Mouse (Mus musculus) embryonic facial prominence, embryonic 14.5 days (tissue): ENCODE data around the gene Mrgprb8. TPM values are rescaled to one million over a fixed set of nuclear protein-coding genes. Genes with fewer than 3 reads are reported as not detected.
"Not testable (repeated sequence)": the region's sequence is repeated elsewhere in the genome, so short reads cannot be mapped to it uniquely, and the experiment has no call there.

Experiments used
- ATAC-seq: fragments of 200-750 bp; cut with Nextera tagmentation; 2 replicates; pipeline ENCODE4 v1.8.0; 2017; ENCODE audit warnings: low read depth, moderate number of reproducible peaks, moderate TSS enrichment
- DNase-seq: peaks from one replicate; pipeline ENCODE4 v3.0.0-alpha.2; 2015; ENCODE audit warnings: low spot score
- H3K27ac ChIP-seq: fragments of 300-500 bp; sonication (generic); replicated peaks from 2 replicates; pipeline ENCODE4 v1.5.1; 2014; ENCODE audit warnings: low read depth, mild to moderate bottlenecking, low read length, moderate library complexity
- H3K27me3 ChIP-seq: fragments of 300-500 bp; sonication (generic); replicated peaks from 2 replicates; pipeline ENCODE4 v1.6.1; 2014; ENCODE audit warnings: low read length; ENCODE audit not compliant: control insufficient read depth, insufficient read depth
- H3K36me3 ChIP-seq: fragments of 300-500 bp; sonication (generic); 2 replicates; pipeline ENCODE4 v1.6.1; 2014; ENCODE audit warnings: low read length, mixed read lengths; ENCODE audit not compliant: control insufficient read depth, insufficient read depth
- H3K4me1 ChIP-seq: fragments of 300-500 bp; sonication (generic); 2 replicates; pipeline ENCODE4 v1.6.1; 2014; ENCODE audit warnings: antibody characterized with exemption, low read length; ENCODE audit not compliant: control insufficient read depth, insufficient read depth
- H3K4me2 ChIP-seq: fragments of 300-500 bp; sonication (generic); 2 replicates; pipeline ENCODE4 v1.6.1; 2014; ENCODE audit warnings: low read depth, mild to moderate bottlenecking, low read length, moderate library complexity, mixed read lengths
- H3K4me3 ChIP-seq: fragments of 300-500 bp; sonication (generic); 2 replicates; pipeline ENCODE4 v1.5.1; 2014; ENCODE audit warnings: low read depth, mild to moderate bottlenecking, low read length
- H3K9ac ChIP-seq: fragments of 300-500 bp; sonication (generic); 2 replicates; pipeline ENCODE4 v1.6.1; 2014; ENCODE audit warnings: low read depth, mild to moderate bottlenecking, low read length, moderate library complexity, mixed read lengths
- H3K9me3 ChIP-seq: fragments of 300-500 bp; sonication (generic); 2 replicates; pipeline ENCODE4 v1.6.1; 2016; ENCODE audit warnings: low read length; ENCODE audit not compliant: control insufficient read depth
- WGBS: fragments of 180-500 bp; shearing (Covaris S2); extraction: QIAGEN DNeasy Blood & Tissue Kit; methylation state at CpG from one replicate; pipeline ENCODE4 v1.1.7; 2014; 5-methylcytosine and 5-hydroxymethylcytosine counted together
- polyA plus RNA-seq: library from polyadenylated mRNA; unstranded; fragments of >200 nt; fragmentation: Nextera tagmentation; extraction: Ambion mirVana; gene quantifications from 2 replicates; pipeline ENCODE4 v1.2.1, GENCODE M21; 2014

Gene Mrgprb8
- polyA plus RNA-seq, result not detected in 2 replicates

- Histone ChIP-seq H3K4me3 (no peak within 1 kb of the TSS), H3K4me1 (no peaks in the 10 kb centered on the region), H3K27me3 (no peaks in the 10 kb centered on the region), H3K4me2 (no peak within 1 kb of the TSS), H3K9ac (no peak within 1 kb of the TSS), H3K27ac (no peak within 1 kb of the TSS), H3K36me3 (no peaks in the 10 kb centered on the region), H3K9me3 (peaks cover 10% of the 10 kb centered on the region; the same call in 1 of the 2 replicates)
- WGBS, result 81% methylated on average over 2 of the region's 2 CpGs
- ATAC-seq, result no peak
- DNase-seq, result no peak
Observed at GRCm38 (mm10) chr7:48388226-48388625, at the start of gene Mrgprb8. Gene Mrgprb8, plus strand, starts transcription at chr7:48388526.

- 74% methylated on average over 3 of the region's 3 CpGs for WGBS
- not testable (repeated sequence) for H3K9ac ChIP-seq, H3K36me3 ChIP-seq, H3K4me2 ChIP-seq, H3K4me3 ChIP-seq, H3K27me3 ChIP-seq, H3K4me1 ChIP-seq, H3K27ac ChIP-seq, H3K9me3 ChIP-seq, ATAC-seq, DNase-seq
Observed at GRCm38 (mm10) chr7:48435936-48436335, 47.6 kb downstream of the Mrgprb8 start.

- no peak overlapping the region for H3K27ac ChIP-seq
- ATAC-seq (no peak), DNase-seq (no peak)
- H3K27me3 ChIP-seq, result no peaks in the 10 kb centered on the region
- no peaks in the 10 kb centered on the region for H3K36me3 ChIP-seq
- 46% methylated on average over 3 of the region's 3 CpGs for WGBS
- no peaks in the 10 kb centered on the region for H3K4me1 ChIP-seq
- no peak overlapping the region for H3K4me3 ChIP-seq
- H3K9me3 ChIP-seq, result peaks cover 6% of the 10 kb centered on the region; the same call in 1 of the 2 replicates
- no peak overlapping the region for H3K9ac ChIP-seq
- no peak overlapping the region for H3K4me2 ChIP-seq
Observed at GRCm38 (mm10) chr7:48436581-48436980, 48.3 kb downstream of the Mrgprb8 start.

Other genes with a start within 250 kb of the Mrgprb8 start
- not detected in 2 replicates for gene Mrgprb5, start 219.5 kb upstream of the Mrgprb8 start, polyA plus RNA-seq
- gene Mrgprb4, start 189.2 kb upstream of the Mrgprb8 start, polyA plus RNA-seq, result not detected in 2 replicates
- not detected in 2 replicates for gene Mrgprb1, start 67.8 kb downstream of the Mrgprb8 start, polyA plus RNA-seq
- not detected in 2 replicates for gene Mrgprx2, start 110.8 kb downstream of the Mrgprb8 start, polyA plus RNA-seq
- not detected in 2 replicates for gene Mrgprb2, start 169.6 kb downstream of the Mrgprb8 start, polyA plus RNA-seq